Mouse (Mus musculus) cerebellum, adult 9-10 months (tissue): ENCODE data around the gene Bcl7b.

ENCODE experiments used
- DNase-seq: peaks from one replicate; pipeline ENCODE4 v3.0.0; 2022

Bcl7b gene

GRCm38 (mm10) chr5:135168063-135169062, at the start of gene Bcl7b:
Bcl7b (plus strand) TSS chr5:135168283.
- DNase-seq = peak; percentile 98

GRCm38 (mm10) chr5:135118589-135119081, 49.4 kb upstream of the Bcl7b start:
- peak; percentile 62 for DNase-seq

- DNase-seq = no peak
Observed at GRCm38 (mm10) chr5:135120753-135121152, 47.3 kb upstream of the Bcl7b start.

GRCm38 (mm10) chr5:135126121-135126520, 42.0 kb upstream of the Bcl7b start:
- no peak for DNase-seq

- no peak for DNase-seq
Observed at GRCm38 (mm10) chr5:135127669-135128068, 40.4 kb upstream of the Bcl7b start.

- no peak for DNase-seq
Observed at GRCm38 (mm10) chr5:135129747-135130146, 38.3 kb upstream of the Bcl7b start.

- peak; percentile 26 for DNase-seq
Observed at GRCm38 (mm10) chr5:135133736-135134405, 34.2 kb upstream of the Bcl7b start.

- no peak for DNase-seq
Observed at GRCm38 (mm10) chr5:135134534-135134933, 33.5 kb upstream of the Bcl7b start.

- no peak for DNase-seq
Observed at GRCm38 (mm10) chr5:135139881-135140280, 28.2 kb upstream of the Bcl7b start.

GRCm38 (mm10) chr5:135144469-135144868, 23.6 kb upstream of the Bcl7b start:
- DNase-seq = no peak

- DNase-seq = peak; percentile 7
Observed at GRCm38 (mm10) chr5:135145532-135145931, 22.6 kb upstream of the Bcl7b start.

- no peak for DNase-seq
Observed at GRCm38 (mm10) chr5:135145955-135146354, 22.1 kb upstream of the Bcl7b start.

GRCm38 (mm10) chr5:135148715-135149052, 19.4 kb upstream of the Bcl7b start:
- DNase-seq = no peak

GRCm38 (mm10) chr5:135149053-135149819, 18.8 kb upstream of the Bcl7b start, which contains the start of gene Tbl2:
Tbl2 (plus strand) TSS chr5:135149657.
- peak; percentile 98 for DNase-seq

GRCm38 (mm10) chr5:135149820-135150178, 18.3 kb upstream of the Bcl7b start:
- DNase-seq = no peak

- peak; percentile 13 for DNase-seq
Observed at GRCm38 (mm10) chr5:135156496-135156895, 11.6 kb upstream of the Bcl7b start.

- peak; percentile 9 for DNase-seq
Observed at GRCm38 (mm10) chr5:135161221-135161620, 6.9 kb upstream of the Bcl7b start.

GRCm38 (mm10) chr5:135161650-135162049, 6.4 kb upstream of the Bcl7b start:
- DNase-seq = peak; percentile 10

GRCm38 (mm10) chr5:135162361-135162760, 5.7 kb upstream of the Bcl7b start:
- peak; percentile 9 for DNase-seq

GRCm38 (mm10) chr5:135162821-135163220, 5.3 kb upstream of the Bcl7b start:
- peak; percentile 8 for DNase-seq

- DNase-seq = peak; percentile 53
Observed at GRCm38 (mm10) chr5:135166909-135167308, 1.2 kb upstream of the Bcl7b start.

- peak; percentile 58 for DNase-seq
Observed at GRCm38 (mm10) chr5:135167469-135167868, 614 bp upstream of the Bcl7b start.

GRCm38 (mm10) chr5:135169479-135169878, 1.4 kb downstream of the Bcl7b start:
- peak; percentile 62 for DNase-seq
